In genomic region chr11:12696321-12696720, GRCm38 (mm10) we compare ENCODE assay signal across 22 mouse cellular contexts.
DNase-seq lines count a peak whose midpoint lies in the region; ATAC-seq and TF ChIP-seq lines count a peak whose summit lies in the region.
"Had no signal": no experiment of that assay in that cellular context is flagged by ENCODE, and none has a peak within 500 bp of the region (broad histone marks: within the 10 kb centered on the region; RNA-seq: fewer than 3 reads in every experiment).

No protein-coding gene starts in this region.

- H3K9ac ChIP-seq in forebrain, embryonic 13.5 days: no peak overlapping the region
- H3K9ac ChIP-seq in forebrain, embryonic 16.5 days (replicated peaks; ENCODE audit: low read depth, low read length): no peak overlapping the region
- no peak overlapping the region for H3K9ac ChIP-seq in midbrain, embryonic 11.5 days (ENCODE audit: low read length)
- no peak overlapping the region for H3K9ac ChIP-seq in midbrain, postnatal 0 days (replicated peaks; ENCODE audit: low read length, poor library complexity, severe bottlenecking)
- H3K9ac ChIP-seq: embryonic facial prominence, embryonic 13.5 days; heart, embryonic 15.5 days; hindbrain, embryonic 13.5 days had no signal

- no peak for TF ChIP-seq CTCF in midbrain, postnatal 0 days (IDR thresholded peaks at IDR 0.05)

- H3K4me1 ChIP-seq in forebrain, embryonic 13.5 days: 0 out of 2 replicates have a peak, but pooled peaks cover 3% of the 10 kb centered on the region
- H3K4me1 ChIP-seq in forebrain, embryonic 16.5 days (replicated peaks; ENCODE audit: control insufficient read depth, insufficient read depth, low read length): no peaks in the 10 kb centered on the region
- H3K4me1 ChIP-seq in midbrain, embryonic 11.5 days (ENCODE audit: control insufficient read depth, insufficient read depth, low read length): no peaks in the 10 kb centered on the region
- no peaks in the 10 kb centered on the region for H3K4me1 ChIP-seq in midbrain, postnatal 0 days (ENCODE audit: insufficient read depth, low read length)
- H3K4me1 ChIP-seq: embryonic facial prominence, embryonic 13.5 days; heart, embryonic 15.5 days; hindbrain, embryonic 13.5 days had no signal

- peak; percentile 6 for DNase-seq in embryo, embryonic 10 days (ENCODE audit: low spot score)
- DNase-seq in embryo, embryonic 11 days: no peak
- DNase-seq in midbrain, embryonic 11.5 days (ENCODE audit: low spot score, missing footprints): no peak
- DNase-seq in midbrain, postnatal 0 days (ENCODE audit: low spot score): no peak
- DNase-seq in embryo, embryonic 10.5 days (ENCODE audit: low spot score): peak; percentile 0
- no peak for DNase-seq in thymus, postnatal 10 days (ENCODE audit: low spot score in 2 of 2)
- DNase-seq: adrenal gland, postnatal 10 days; B cell, adult 2 months; cerebellum, adult 11-12 months; cerebellum, adult 9-10 months; cerebellum, postnatal 25 days; gastrocnemius, postnatal 14 days; heart, postnatal 14 days; kidney, adult 11 months had no signal

- 22% methylated on average over 5 of the region's 5 CpGs for WGBS in forebrain, embryonic 13.5 days
- WGBS in forebrain, embryonic 16.5 days: 7% methylated on average over 5 of the region's 5 CpGs
- 40% methylated on average over 5 of the region's 5 CpGs for WGBS in midbrain, embryonic 11.5 days
- WGBS in midbrain, postnatal 0 days: 40% methylated on average over 5 of the region's 5 CpGs

- no peak overlapping the region for H3K27ac ChIP-seq in forebrain, embryonic 13.5 days
- no peak overlapping the region for H3K27ac ChIP-seq in forebrain, embryonic 16.5 days (ENCODE audit: low read length)
- H3K27ac ChIP-seq in midbrain, embryonic 11.5 days (ENCODE audit: low read depth, low read length): no peak overlapping the region
- no peak overlapping the region for H3K27ac ChIP-seq in midbrain, postnatal 0 days (ENCODE audit: low read depth, low read length)
- H3K27ac ChIP-seq: embryonic facial prominence, embryonic 13.5 days; heart, embryonic 15.5 days; hindbrain, embryonic 13.5 days; hindbrain, postnatal 0 days had no signal

- peak; percentile 78; the same call in 1 of the 2 replicates for ATAC-seq in forebrain, embryonic 13.5 days
- no peak for ATAC-seq in forebrain, embryonic 16.5 days
- peak; percentile 57; the same call in 1 of the 2 replicates for ATAC-seq in midbrain, embryonic 11.5 days (ENCODE audit: low FRiP score)
- no peak for ATAC-seq in midbrain, postnatal 0 days (ENCODE audit: low FRiP score)
- ATAC-seq: CD4-positive, CD25-positive, alpha-beta regulatory T cell, adult 4 months; hindbrain, postnatal 0 days had no signal

- H3K27me3 ChIP-seq in forebrain, embryonic 13.5 days: no peaks in the 10 kb centered on the region
- no peaks in the 10 kb centered on the region for H3K27me3 ChIP-seq in forebrain, embryonic 16.5 days (replicated peaks; ENCODE audit: control insufficient read depth, insufficient read depth, low read length)
- no peaks in the 10 kb centered on the region for H3K27me3 ChIP-seq in midbrain, embryonic 11.5 days (ENCODE audit: control insufficient read depth, insufficient read depth, low read length)
- no peaks in the 10 kb centered on the region for H3K27me3 ChIP-seq in midbrain, postnatal 0 days (ENCODE audit: insufficient read depth, low read length)
- H3K27me3 ChIP-seq: embryonic facial prominence, embryonic 13.5 days; heart, embryonic 15.5 days; hindbrain, embryonic 13.5 days had no signal

- no peak overlapping the region for H3K4me3 ChIP-seq in forebrain, embryonic 13.5 days
- H3K4me3 ChIP-seq in forebrain, embryonic 16.5 days (replicated peaks; ENCODE audit: low read length): no peak overlapping the region
- H3K4me3 ChIP-seq in midbrain, embryonic 11.5 days (ENCODE audit: low read depth, low read length): no peak overlapping the region
- no peak overlapping the region for H3K4me3 ChIP-seq in midbrain, postnatal 0 days (ENCODE audit: low read depth, low read length)
- H3K4me3 ChIP-seq: embryonic facial prominence, embryonic 13.5 days; heart, embryonic 15.5 days; hindbrain, embryonic 13.5 days had no signal

- H3K4me2 ChIP-seq in forebrain, embryonic 13.5 days: no peak overlapping the region
- H3K4me2 ChIP-seq in forebrain, embryonic 16.5 days (ENCODE audit: low read length): no peak overlapping the region
- no peak overlapping the region for H3K4me2 ChIP-seq in midbrain, embryonic 11.5 days
- H3K4me2 ChIP-seq in midbrain, postnatal 0 days (ENCODE audit: low read depth, low read length, poor library complexity, severe bottlenecking): no peak overlapping the region
- H3K4me2 ChIP-seq: embryonic facial prominence, embryonic 13.5 days; heart, embryonic 15.5 days; hindbrain, embryonic 13.5 days had no signal

- H3K36me3 ChIP-seq in forebrain, embryonic 13.5 days (ENCODE audit: poor library complexity, severe bottlenecking): no peaks in the 10 kb centered on the region
- no peaks in the 10 kb centered on the region for H3K36me3 ChIP-seq in forebrain, embryonic 16.5 days (ENCODE audit: control insufficient read depth, insufficient read depth)
- H3K36me3 ChIP-seq in midbrain, embryonic 11.5 days (ENCODE audit: control insufficient read depth, insufficient read depth, low read length): no peaks in the 10 kb centered on the region
- H3K36me3 ChIP-seq in midbrain, postnatal 0 days (ENCODE audit: insufficient read depth, low read length): no peaks in the 10 kb centered on the region
- H3K36me3 ChIP-seq: embryonic facial prominence, embryonic 13.5 days; G1E; heart, embryonic 15.5 days; hindbrain, embryonic 13.5 days had no signal

- no peaks in the 10 kb centered on the region for H3K9me3 ChIP-seq in forebrain, embryonic 13.5 days (replicated peaks)
- H3K9me3 ChIP-seq in forebrain, embryonic 16.5 days (ENCODE audit: control insufficient read depth, low read length): no peaks in the 10 kb centered on the region
- H3K9me3 ChIP-seq in midbrain, embryonic 11.5 days (ENCODE audit: control insufficient read depth, low read length): no peaks in the 10 kb centered on the region
- H3K9me3 ChIP-seq in midbrain, postnatal 0 days (ENCODE audit: low read length): no peaks in the 10 kb centered on the region
- H3K9me3 ChIP-seq: embryonic facial prominence, embryonic 13.5 days; G1E; heart, embryonic 15.5 days; hindbrain, embryonic 13.5 days had no signal

Comparison
In these comparisons a context has a peak if more than half of its experiments do, and no peak if none do; other contexts are left out.
1. DNase-seq: peak in embryo, embryonic 10 days (single experiment) and embryo, embryonic 10.5 days (single experiment); none in embryo, embryonic 11 days (single experiment), midbrain, embryonic 11.5 days (single experiment), midbrain, postnatal 0 days (single experiment) and thymus, postnatal 10 days (0 of 2).
2. ATAC-seq: peak in forebrain, embryonic 13.5 days (single experiment) and midbrain, embryonic 11.5 days (single experiment); none in forebrain, embryonic 16.5 days (single experiment) and midbrain, postnatal 0 days (single experiment).